Mouse (Mus musculus) regulatory T cell (primary cell): ENCODE results near the gene Bcl2.

Experiments
- in situ Hi-C: fragments of 300-600 bp; cut with MboI, MseI; formaldehyde crosslinking; loops from one replicate; pipeline ENCODE4 v1.15.1; 2025; ENCODE audit warnings: high pct_unique_total_duplicates

Gene Bcl2

DNA sequence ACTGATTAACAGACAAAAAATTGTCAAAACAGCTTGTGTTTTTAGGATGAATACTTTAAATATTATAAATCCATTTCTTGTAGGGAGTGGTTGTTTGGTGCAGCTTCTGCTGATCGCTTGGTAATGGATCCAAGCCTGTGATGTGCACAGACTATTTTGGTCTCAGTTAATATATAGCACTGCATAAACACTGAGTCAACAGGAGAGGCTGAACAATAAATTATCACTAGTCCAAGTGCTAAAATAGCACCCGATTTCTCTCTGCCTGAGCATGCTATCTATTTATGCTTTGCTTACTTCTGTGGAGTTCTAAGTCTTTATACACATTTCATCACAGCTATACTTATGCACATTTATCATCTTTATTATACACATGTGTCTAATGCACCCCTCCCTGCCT lies 124.9 kb downstream of the Bcl2 start:
- in situ Hi-C loops, result no loop called here

GRCm38 (mm10) chr1:106587866-106588470 lies 126.1 kb downstream of the Bcl2 start:
- in situ Hi-C loops, result no loop called here

DNA sequence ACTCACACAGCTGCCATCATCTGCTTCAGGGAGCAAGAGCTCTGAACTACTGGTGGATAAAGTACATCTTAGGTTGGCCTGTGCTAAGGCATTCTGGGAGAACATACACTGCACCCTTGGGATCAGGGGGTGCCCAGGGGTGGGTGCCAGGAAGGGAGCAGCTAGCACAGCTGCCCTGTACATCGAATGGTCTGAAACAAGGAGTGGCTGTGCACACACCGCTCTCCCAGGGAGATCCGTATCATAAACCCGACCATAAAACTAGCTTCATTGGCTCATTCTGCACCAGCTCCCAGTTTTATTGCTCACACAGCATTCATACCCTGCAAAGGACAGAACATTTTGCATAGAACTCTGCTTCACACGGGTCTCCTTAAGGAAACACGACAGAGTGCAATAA lies 127.3 kb downstream of the Bcl2 start:
- in situ Hi-C loops, result no loop called here

GRCm38 (mm10) chr1:106585349-106585748 lies 128.7 kb downstream of the Bcl2 start:
- in situ Hi-C loops, result no loop called here

DNA sequence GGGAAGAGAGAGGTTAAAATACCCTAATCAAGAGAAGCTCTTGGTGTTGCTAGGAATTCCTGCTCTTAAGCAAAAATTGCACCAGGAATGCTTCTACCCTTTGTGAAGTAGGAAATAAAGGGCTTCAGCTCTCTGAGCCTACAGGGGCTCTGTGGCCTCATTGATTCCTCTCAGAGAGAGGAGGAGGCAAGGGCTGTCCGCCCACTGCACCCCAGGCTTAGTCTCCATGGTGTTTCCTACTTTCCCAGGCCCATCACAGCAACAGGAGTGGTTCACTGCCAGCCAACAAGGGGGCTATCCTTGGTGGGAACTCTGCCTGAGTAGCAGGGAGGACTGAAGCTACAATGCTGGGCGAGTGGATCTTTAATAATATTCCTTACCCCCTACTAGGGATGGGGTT lies 129.2 kb downstream of the Bcl2 start:
- in situ Hi-C loops, result no loop called here

DNA sequence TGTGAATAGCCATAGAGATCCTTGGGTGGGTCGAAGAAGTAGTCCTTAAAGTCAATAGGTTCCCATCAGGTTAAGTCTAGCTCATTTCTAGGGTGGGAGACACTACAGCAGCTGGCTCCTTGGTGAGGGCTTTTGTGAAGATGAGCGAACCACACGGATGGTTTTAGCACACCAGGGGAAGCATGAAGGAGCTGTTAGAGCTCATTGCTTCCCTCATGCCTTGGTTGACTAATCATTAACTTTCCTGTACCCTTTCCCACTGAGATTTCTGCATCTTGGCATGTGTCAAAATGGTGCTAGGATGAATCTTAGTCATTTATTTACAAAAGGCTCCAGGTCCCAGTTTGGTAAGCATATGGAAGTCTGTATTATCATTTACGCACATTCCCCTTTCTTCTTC lies 129.8 kb downstream of the Bcl2 start:
- in situ Hi-C loops, result no loop called here

DNA sequence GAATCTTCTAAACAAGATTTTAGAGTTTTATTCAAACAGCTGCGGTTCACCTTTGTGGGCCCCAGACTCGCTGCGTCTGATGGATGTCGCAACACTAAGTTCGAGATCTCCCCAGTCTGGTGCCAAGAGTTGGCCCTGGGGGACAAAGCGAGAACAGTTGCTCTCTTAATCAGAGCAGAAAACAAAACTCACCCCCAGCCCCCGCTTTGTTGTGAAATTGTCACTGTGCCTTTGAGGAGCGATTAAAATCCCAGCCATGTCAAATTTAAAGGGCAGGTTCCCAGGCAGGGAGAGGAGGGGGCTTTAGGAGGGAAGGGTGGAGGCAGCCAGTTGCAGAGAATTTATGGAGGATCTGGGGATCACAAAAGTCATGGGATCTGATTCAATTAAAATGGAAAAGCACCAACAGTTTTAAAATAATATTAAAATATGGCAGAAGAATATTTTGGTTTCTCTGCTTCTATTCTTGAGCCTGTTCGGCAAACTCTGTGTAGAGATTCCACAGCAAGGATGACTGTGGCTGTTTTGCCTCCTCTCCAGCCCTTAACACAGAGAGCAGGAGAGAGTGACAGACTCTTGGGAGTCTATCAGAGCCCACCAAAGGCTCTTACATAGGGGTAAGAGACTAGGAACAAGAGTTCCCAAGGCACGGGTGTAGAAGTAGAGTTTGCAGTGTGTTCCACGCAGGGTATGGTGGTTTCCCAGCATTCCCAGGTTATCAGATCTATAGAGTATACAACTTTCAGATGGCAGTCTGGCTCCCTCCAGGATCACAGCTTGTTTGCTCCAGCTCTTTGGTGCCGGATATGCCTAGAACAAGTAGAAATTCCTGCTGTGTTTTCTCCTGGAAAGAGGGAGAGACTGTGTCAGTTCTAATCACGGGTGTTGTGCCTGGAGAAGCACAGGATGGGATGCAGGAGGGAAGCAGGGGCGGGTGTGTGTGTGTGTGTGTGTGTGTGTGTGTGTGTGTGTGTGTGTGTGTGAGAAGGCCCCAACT lies 130.5 kb downstream of the Bcl2 start:
- in situ Hi-C loops, result no loop called here

DNA sequence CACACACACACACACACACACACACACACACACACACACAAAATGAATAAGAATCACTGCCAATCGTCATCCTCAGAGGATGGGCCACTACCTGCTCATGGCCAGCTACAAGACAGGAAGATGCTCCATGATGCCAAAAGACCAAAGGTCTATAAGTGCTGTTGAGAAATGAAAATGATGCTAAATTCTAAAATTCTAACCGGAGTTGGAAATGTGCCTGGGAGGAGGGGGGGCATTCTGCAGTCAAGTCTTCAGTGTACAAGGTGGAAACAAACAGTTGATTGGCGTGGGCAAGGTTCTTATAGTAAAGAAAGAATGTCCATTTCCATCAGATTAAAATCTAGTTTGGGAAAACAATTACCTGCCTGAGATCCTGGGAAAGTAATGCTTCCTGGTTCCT lies 131.3 kb downstream of the Bcl2 start:
- in situ Hi-C loops, result no loop called here

DNA sequence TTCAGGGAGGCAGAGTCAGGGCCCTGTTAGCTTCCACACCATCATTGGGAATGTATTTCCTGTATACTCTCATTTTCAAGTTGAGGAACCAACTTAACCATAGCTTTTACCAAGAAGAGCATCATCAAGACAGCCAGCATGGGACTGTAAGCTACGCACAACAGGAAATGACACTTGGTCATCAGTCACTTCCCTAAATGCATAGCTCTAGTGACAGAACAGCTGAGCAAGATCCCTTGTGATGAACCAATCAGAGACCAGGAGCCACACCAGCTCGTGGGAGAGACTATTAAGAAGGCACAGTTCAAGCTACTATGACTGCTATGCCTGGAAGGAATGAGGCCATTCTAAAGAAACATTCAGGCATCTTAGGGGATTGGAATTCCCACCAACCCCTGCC lies 132.3 kb downstream of the Bcl2 start:
- in situ Hi-C loops, result no loop called here

DNA sequence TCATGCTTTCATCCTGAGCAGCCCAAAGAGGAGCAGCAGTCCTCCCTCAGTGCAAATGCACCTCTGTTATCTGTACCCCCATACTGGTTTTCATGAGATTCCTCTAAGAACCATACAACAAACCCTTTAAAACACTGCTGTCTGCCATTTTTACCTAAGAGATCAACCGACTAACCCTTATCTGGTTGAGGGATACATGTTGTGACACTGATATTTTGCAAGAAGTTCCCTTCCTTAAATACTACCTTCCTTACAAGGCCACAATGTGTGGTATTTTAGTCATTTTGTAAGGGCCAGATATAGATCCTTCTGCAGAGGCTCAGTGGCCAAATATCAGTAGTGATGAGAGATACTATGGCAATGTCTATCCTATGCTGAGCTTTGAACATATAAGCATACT lies 134.3 kb downstream of the Bcl2 start:
- in situ Hi-C loops, result no loop called here

GRCm38 (mm10) chr1:106572506-106572905 lies 141.6 kb downstream of the Bcl2 start:
- in situ Hi-C loops, result no loop called here

- in situ Hi-C loops, result no loop called here
Measured at GRCm38 (mm10) chr1:106570870-106571269, 143.2 kb downstream of the Bcl2 start.

- in situ Hi-C loops, result no loop called here
Measured at GRCm38 (mm10) chr1:106570366-106570765, 143.7 kb downstream of the Bcl2 start.

- in situ Hi-C loops, result no loop called here
Measured at GRCm38 (mm10) chr1:106569674-106570073, 144.4 kb downstream of the Bcl2 start.

- in situ Hi-C loops, result no loop called here
Measured at GRCm38 (mm10) chr1:106568868-106569267, 145.2 kb downstream of the Bcl2 start.

DNA sequence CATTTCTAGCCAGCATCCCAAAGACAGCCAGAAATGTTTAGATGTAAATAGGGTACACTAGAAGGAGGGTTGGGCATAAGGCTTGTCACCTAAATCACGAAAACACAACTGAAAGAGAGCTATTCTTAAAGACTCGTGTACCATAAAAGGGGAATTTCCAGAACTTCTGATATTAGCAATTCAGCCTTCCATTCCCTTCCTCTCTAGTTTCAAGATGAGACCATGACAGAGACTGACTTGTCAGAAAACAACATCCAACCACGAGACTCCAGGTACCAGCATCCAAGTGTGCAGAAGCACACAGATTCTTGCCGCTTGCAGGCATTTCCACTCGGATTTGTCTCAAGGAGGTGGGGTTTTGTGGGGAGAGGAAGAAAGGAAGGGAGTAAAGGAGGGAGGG lies 146.6 kb downstream of the Bcl2 start:
- in situ Hi-C loops, result no loop called here

- in situ Hi-C loops, result no loop called here
Measured at GRCm38 (mm10) chr1:106566120-106567086, 147.7 kb downstream of the Bcl2 start.

DNA sequence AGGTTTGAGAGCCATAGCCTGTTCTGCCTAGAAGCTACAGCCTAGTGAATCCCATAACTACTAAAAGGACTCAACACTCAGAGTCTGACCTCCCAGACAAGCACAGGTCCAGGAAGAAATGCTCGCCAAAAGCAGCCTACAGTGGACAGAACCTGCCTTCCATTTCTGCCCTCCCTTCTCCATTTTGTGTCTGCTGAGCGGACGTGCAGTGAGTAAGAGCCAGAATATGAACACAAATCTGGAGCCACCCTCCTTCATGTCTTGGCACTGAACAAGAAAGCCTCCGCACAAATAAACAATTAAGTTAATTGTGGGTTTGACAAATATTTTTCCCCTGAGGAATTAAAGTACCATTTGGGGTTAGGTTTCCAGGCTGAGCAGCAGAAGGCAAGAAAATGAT lies 148.8 kb downstream of the Bcl2 start:
- in situ Hi-C loops, result no loop called here

DNA sequence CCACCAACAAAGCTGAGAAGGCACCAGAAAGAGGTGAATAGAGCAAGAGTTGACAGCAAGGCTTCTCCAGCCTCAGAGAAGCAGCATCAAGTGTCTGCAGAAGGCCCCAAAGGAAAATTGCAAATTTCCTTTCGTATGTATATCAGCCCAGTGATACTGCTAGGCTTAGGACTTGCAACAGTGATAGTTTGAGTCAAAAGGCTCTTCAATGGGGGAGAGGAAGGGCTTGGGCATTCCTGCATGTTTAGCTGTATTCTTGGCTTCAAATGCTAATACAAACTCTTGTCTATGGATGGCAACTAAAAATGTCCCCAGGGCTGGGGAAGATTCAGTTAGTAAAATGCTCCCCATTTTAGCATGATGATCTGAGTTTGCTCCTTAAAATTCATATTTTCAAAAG lies 149.6 kb downstream of the Bcl2 start:
- in situ Hi-C loops, result loop anchor here (5.0 kb wide), 1 partner anchor 48 kb away; no protein-coding TSS in a partner anchor

DNA sequence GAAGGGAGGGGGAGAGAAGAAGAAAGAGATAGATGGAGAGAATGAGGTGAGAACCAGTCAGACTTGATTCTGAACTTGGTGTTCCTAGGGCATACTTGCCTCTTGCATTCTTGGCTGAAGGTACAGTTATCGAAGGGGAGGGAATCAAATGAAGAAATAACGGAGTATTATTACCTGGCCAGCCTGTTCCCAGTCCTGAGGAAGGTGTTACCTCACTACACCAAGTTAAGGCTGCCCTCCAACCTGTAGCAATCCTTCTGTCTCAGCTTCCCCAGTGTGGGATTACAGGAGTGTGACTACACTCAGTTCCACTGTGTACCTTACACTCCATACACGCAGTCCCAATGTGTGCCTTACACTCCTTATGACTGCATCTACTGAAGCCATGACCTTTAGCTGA lies 151.3 kb downstream of the Bcl2 start:
- in situ Hi-C loops, result loop anchor here (5.0 kb wide), 1 partner anchor 50 kb away; no protein-coding TSS in a partner anchor

- in situ Hi-C loops, result loop anchor here (5.0 kb wide), 1 partner anchor 51 kb away; no protein-coding TSS in a partner anchor
Measured at GRCm38 (mm10) chr1:106561085-106561760, 152.9 kb downstream of the Bcl2 start.
